Comparison of ENCODE assay signal across 8 mouse cellular contexts in genomic region chr17:29437535-29438324, GRCm38 (mm10). TPM values are rescaled to one million over a fixed set of nuclear protein-coding genes. Genes with fewer than 3 reads are reported as not detected.
A peak's percentile ranks its signal among the peaks of the same experiment; 100 is the strongest.
DNase-seq lines count a peak whose midpoint lies in the region; ATAC-seq lines count a peak whose summit lies in the region.

No protein-coding gene starts in this region.

- ATAC-seq in kidney, embryonic 14.5 days (ENCODE audit: low FRiP score, low TSS enrichment), result no peak
- no peak for ATAC-seq in hindbrain, embryonic 13.5 days (ENCODE audit: low FRiP score)
- no peak for ATAC-seq in midbrain, embryonic 15.5 days (replicated peaks)

- H3K9ac ChIP-seq in kidney, embryonic 14.5 days (ENCODE audit: low read depth, low read length), result peak overlapping the region; percentile 40
- H3K9ac ChIP-seq in hindbrain, embryonic 13.5 days, result peak overlapping the region; percentile 64
- peak overlapping the region; percentile 41 for H3K9ac ChIP-seq in midbrain, embryonic 15.5 days

- peaks cover 23% of the 10 kb centered on the region for H3K4me1 ChIP-seq in kidney, embryonic 14.5 days (ENCODE audit: control insufficient read depth, insufficient read depth, low read length)
- H3K4me1 ChIP-seq in hindbrain, embryonic 13.5 days (replicated peaks), result peaks cover 33% of the 10 kb centered on the region
- peaks cover 16% of the 10 kb centered on the region for H3K4me1 ChIP-seq in midbrain, embryonic 15.5 days

- H3K9me3 ChIP-seq in kidney, embryonic 14.5 days (ENCODE audit: control insufficient read depth, low read length), result no peaks in the 10 kb centered on the region
- H3K9me3 ChIP-seq in hindbrain, embryonic 13.5 days, result no peaks in the 10 kb centered on the region
- no peaks in the 10 kb centered on the region for H3K9me3 ChIP-seq in midbrain, embryonic 15.5 days

- peak overlapping the region; percentile 73 for H3K27ac ChIP-seq in kidney, embryonic 14.5 days (ENCODE audit: low read depth, low read length)
- H3K27ac ChIP-seq in hindbrain, embryonic 13.5 days, result peak overlapping the region; percentile 91
- peak overlapping the region; percentile 82 for H3K27ac ChIP-seq in midbrain, embryonic 15.5 days

- no peaks in the 10 kb centered on the region for H3K27me3 ChIP-seq in kidney, embryonic 14.5 days (ENCODE audit: control insufficient read depth, insufficient read depth, low read length)
- H3K27me3 ChIP-seq in hindbrain, embryonic 13.5 days, result no peaks in the 10 kb centered on the region
- no peaks in the 10 kb centered on the region for H3K27me3 ChIP-seq in midbrain, embryonic 15.5 days (replicated peaks)

- peak overlapping the region; percentile 26 for H3K4me3 ChIP-seq in kidney, embryonic 14.5 days (ENCODE audit: low read length)
- H3K4me3 ChIP-seq in hindbrain, embryonic 13.5 days, result peak overlapping the region; percentile 30
- H3K4me3 ChIP-seq in midbrain, embryonic 15.5 days, result peak overlapping the region; percentile 37

- no peaks in the 10 kb centered on the region for H3K36me3 ChIP-seq in kidney, embryonic 14.5 days (ENCODE audit: control insufficient read depth, insufficient read depth, low read length)
- no peaks in the 10 kb centered on the region for H3K36me3 ChIP-seq in hindbrain, embryonic 13.5 days
- no peaks in the 10 kb centered on the region for H3K36me3 ChIP-seq in midbrain, embryonic 15.5 days (replicated peaks)

- 30% methylated on average over 16 of the region's 16 CpGs for WGBS in kidney, embryonic 14.5 days
- 34% methylated on average over 16 of the region's 16 CpGs for WGBS in hindbrain, embryonic 13.5 days
- 35% methylated on average over 16 of the region's 16 CpGs for WGBS in midbrain, embryonic 15.5 days

- DNase-seq in kidney, adult 8-10 months, result no peak
- peak; percentile 81 for DNase-seq in NIH3T3 (ENCODE audit: low read depth)
- no peak for DNase-seq in urinary bladder, postnatal 14 days (ENCODE audit: low spot score)
- no peak for DNase-seq in layer of hippocampus, postnatal 36 days
- no peak for DNase-seq in adrenal gland, postnatal 10 days

- H3K4me2 ChIP-seq in kidney, embryonic 14.5 days (replicated peaks; ENCODE audit: low read depth, low read length), result peak overlapping the region; percentile 43
- H3K4me2 ChIP-seq in hindbrain, embryonic 13.5 days, result peak overlapping the region; percentile 52
- H3K4me2 ChIP-seq in midbrain, embryonic 15.5 days, result peak overlapping the region; percentile 58

RNA-seq across cellular contexts. Expression of gene Pim1, which starts 52.8 kb away (rescaled TPM):
- polyA plus RNA-seq in kidney, embryonic 14.5 days (2014; fragmentation: Nextera tagmentation; extraction: Ambion mirVana), result 12.6 and 15.6 TPM in 2 replicates
- 12.7 and 13.8 TPM in 2 replicates for polyA plus RNA-seq in hindbrain, embryonic 13.5 days (2015; fragmentation: Nextera tagmentation; extraction: Ambion mirVana)
- 10.3 and 10.9 TPM in 2 replicates for polyA plus RNA-seq in midbrain, embryonic 15.5 days (2015; fragmentation: Nextera tagmentation; extraction: Ambion mirVana)
- 1 to 10 TPM; 3.7 to 5.9 TPM for total RNA-seq in layer of hippocampus, postnatal 36 days (2021)
- total RNA-seq in adrenal gland, postnatal 10 days (2021), result 100 to 1,000 TPM in 1 of 2 experiments, 10 to 100 TPM in 1; 73.4 to 104 TPM
